Mouse (Mus musculus): ENCODE measurements around the gene Ppp1r16b.

Gene Ppp1r16b

GRCm38 (mm10) chr2:158815686-158816085 is 150.5 kb downstream of the Ppp1r16b start:
- DNase-seq (ENCODE audit: extremely low read depth, insufficient read length, low spot score): no peak
